Mouse (Mus musculus): ENCODE measurements at regions not wholly inside any gene's neighbourhood (a gene's known extent, or its start where the extent isn't known, plus 50 kb on each side); places are given as distances from the start of the nearest gene placed in this dataset.

DNA sequence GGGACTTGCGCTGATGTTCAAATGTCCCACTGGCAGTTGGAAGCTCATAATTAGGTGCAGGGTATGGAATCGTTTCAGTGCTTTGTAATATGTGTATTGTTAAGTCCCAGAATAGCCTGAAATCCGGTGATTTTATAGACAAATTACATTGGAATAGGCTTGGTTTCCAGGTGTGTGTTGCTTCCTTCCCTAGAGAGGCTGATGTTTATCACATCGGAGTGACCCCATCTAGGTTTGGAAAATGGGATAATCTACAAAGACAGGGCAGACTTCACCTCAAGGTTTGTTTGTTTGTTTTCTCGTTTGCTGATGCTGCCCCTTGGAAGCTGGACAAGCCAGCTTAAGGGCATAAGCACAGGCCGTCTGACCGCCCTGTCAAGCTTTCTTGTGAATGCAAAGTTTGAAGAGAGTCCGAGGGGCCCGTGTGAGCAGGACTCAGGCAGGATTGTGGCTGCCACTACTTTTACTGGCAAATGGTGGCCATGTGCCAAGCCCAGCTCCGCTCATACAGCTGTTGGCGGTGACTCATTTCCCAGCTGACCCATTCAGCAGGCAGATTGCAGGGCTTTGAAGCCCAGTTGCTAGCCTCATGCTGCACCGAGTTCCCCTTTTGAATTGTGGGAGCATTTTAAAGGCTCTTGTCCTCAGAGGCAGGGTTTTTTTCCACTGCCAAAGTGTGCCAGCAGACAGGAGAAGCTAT, 200.6 kb upstream of the Tgfbr2 start:
- no peak overlapping the region for H3K27ac ChIP-seq

DNA sequence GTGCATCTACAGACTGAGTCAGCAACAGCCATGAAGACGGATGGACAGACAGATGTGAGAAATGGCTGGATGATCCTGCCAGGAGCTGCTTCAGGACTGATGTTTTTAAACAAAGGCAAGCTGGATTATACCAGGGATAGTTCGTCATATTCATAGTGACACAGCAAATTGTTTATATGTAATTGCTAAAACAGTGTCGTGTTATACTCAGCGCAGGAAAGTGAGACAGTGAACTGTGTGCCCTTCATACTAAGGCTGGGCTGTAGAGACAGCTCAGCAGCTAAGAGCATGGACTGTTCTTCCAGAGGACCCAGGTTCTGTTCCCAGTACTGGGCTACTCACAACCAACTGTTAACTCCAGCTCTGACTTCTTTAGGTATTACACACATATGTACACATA, 199.2 kb upstream of the Tgfbr2 start:
- no peak for TF ChIP-seq CTCF (IDR thresholded peaks at IDR 0.05; ENCODE audit: low read depth)
- ATAC-seq (replicated peaks; ENCODE audit: low FRiP score, low read depth) (no peak), DNase-seq (ENCODE audit: low spot score) (no peak)
- 84% methylated on average over 4 of the region's 4 CpGs for WGBS
- Histone ChIP-seq H3K4me1 (replicated peaks; ENCODE audit: insufficient read depth, low read length) (no peaks in the 10 kb centered on the region), H3K27ac (no peak overlapping the region), H3K9me3 (replicated peaks; ENCODE audit: low read length) (no peaks in the 10 kb centered on the region), H3K4me2 (ENCODE audit: low read length) (no peak overlapping the region), H3K9ac (ENCODE audit: low read depth, low read length) (no peak overlapping the region), H3K27me3 (ENCODE audit: insufficient read depth, low read length) (no peaks in the 10 kb centered on the region), H3K4me3 (replicated peaks; ENCODE audit: low read depth, low read length) (no peak overlapping the region), H3K36me3 (ENCODE audit: insufficient read depth, low read length) (no peaks in the 10 kb centered on the region)

More for the DNA sequence above, 200.6 kb upstream of the Tgfbr2 start:
- H3K4me3 ChIP-seq (replicated peaks; ENCODE audit: low read depth, low read length), result no peak overlapping the region
- H3K9me3 ChIP-seq (replicated peaks; ENCODE audit: low read length), result no peaks in the 10 kb centered on the region
- 59% methylated on average over 12 of the region's 12 CpGs for WGBS
- H3K4me2 ChIP-seq (ENCODE audit: low read length), result no peak overlapping the region
- H3K27me3 ChIP-seq (ENCODE audit: insufficient read depth, low read length), result no peaks in the 10 kb centered on the region
- no peaks in the 10 kb centered on the region for H3K4me1 ChIP-seq (replicated peaks; ENCODE audit: insufficient read depth, low read length)
- DNase-seq (ENCODE audit: low spot score) (peak; percentile 59), ATAC-seq (replicated peaks; ENCODE audit: low FRiP score, low read depth) (no peak)
- no peak for TF ChIP-seq CTCF (IDR thresholded peaks at IDR 0.05; ENCODE audit: low read depth)
- no peaks in the 10 kb centered on the region for H3K36me3 ChIP-seq (ENCODE audit: insufficient read depth, low read length)
- H3K9ac ChIP-seq (ENCODE audit: low read depth, low read length), result no peak overlapping the region

DNA sequence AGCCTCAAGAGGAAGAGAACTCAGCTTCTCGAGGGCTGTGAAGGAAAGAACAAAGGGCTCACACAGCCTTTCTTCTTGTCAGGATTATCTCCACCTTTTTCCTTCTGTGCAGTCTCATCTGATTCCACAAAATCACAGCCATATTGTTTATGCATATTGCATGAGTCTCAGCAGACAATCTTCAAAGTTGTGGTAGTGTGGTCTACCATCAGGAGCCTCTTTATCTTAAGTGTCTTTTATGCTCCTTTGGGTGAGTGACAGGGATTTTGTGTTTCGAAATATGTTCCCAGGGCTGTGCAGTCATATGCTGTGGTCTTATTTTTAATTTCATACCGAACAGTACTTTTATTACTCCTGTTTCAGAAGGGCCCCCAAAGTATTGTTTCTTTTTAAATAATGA, 198.2 kb upstream of the Tgfbr2 start:
- Histone ChIP-seq H3K9ac (ENCODE audit: low read depth, low read length) (no peak overlapping the region), H3K9me3 (replicated peaks; ENCODE audit: low read length) (no peaks in the 10 kb centered on the region), H3K36me3 (ENCODE audit: insufficient read depth, low read length) (no peaks in the 10 kb centered on the region), H3K27ac (no peak overlapping the region), H3K4me3 (replicated peaks; ENCODE audit: low read depth, low read length) (no peak overlapping the region), H3K27me3 (ENCODE audit: insufficient read depth, low read length) (no peaks in the 10 kb centered on the region), H3K4me1 (replicated peaks; ENCODE audit: insufficient read depth, low read length) (no peaks in the 10 kb centered on the region), H3K4me2 (ENCODE audit: low read length) (no peak overlapping the region)
- WGBS, result 68% methylated on average over 3 of the region's 3 CpGs
- ATAC-seq (replicated peaks; ENCODE audit: low FRiP score, low read depth) (no peak), DNase-seq (ENCODE audit: low spot score) (no peak)
- TF ChIP-seq CTCF (IDR thresholded peaks at IDR 0.05; ENCODE audit: low read depth), result no peak

DNA sequence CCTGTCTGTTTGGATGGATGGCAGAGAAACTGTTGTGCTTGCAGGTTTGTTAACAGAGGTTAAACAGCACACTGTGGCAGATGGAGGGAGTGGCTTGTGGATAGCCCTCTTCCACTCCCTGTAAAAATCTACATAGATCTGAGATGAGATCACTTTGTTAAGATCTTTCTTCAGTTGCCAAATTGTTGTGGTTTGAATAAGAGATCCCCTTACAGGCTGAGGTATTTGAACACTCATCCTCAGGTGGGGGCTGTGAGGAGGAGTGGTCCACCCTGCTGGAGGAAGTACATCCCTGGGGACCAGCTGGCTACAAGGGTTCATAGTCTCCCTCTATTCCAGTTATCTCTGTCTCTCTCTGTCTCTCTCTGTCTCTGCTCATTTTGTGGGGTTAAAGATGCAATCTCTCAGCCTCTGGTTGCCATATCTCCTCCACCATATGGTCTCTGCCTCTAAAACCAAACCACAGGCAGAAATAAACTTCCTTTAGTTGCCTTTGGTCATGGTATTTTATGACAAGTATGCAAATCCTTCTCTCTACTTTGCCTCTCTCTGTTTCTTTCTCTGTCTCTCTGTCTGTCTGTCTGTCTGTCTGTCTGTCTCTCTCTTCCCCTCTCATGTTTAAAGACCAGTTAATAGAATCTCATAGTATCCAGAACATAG, 194.0 kb upstream of the Tgfbr2 start:
- no peaks in the 10 kb centered on the region for H3K9me3 ChIP-seq (replicated peaks; ENCODE audit: low read length)
- no peak overlapping the region for H3K27ac ChIP-seq
- no peaks in the 10 kb centered on the region for H3K27me3 ChIP-seq (ENCODE audit: insufficient read depth, low read length)
- H3K4me2 ChIP-seq (ENCODE audit: low read length), result no peak overlapping the region
- DNase-seq (ENCODE audit: low spot score) (peak; percentile 22), ATAC-seq (replicated peaks; ENCODE audit: low FRiP score, low read depth) (no peak)
- no peak for TF ChIP-seq CTCF (IDR thresholded peaks at IDR 0.05; ENCODE audit: low read depth)
- no peak overlapping the region for H3K9ac ChIP-seq (ENCODE audit: low read depth, low read length)
- H3K4me1 ChIP-seq (replicated peaks; ENCODE audit: insufficient read depth, low read length), result no peaks in the 10 kb centered on the region
- no peaks in the 10 kb centered on the region for H3K36me3 ChIP-seq (ENCODE audit: insufficient read depth, low read length)
- no peak overlapping the region for H3K4me3 ChIP-seq (replicated peaks; ENCODE audit: low read depth, low read length)

DNA sequence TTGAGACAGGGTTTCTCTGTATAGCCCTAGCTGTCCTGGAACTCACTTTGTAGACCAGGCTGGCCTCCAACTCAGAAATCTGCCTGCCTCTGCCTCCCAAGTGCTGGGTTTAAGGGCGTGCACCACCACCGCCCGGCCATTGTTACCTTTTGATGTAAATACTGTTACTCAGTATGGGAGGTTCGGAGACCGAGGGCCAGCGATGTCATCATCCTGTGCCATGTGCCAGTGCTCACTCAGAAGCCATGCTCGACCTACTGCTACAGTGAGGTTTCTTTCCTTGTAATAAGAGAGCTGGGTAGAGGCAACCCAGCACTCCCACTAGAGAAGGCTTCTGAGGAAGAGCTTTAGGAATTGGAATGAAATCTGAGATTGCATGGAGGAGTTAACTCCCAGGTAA, 191.6 kb upstream of the Tgfbr2 start:
- whole genome bisulfite sequencing, result 85% methylated on average over 7 of the region's 7 CpGs

DNA sequence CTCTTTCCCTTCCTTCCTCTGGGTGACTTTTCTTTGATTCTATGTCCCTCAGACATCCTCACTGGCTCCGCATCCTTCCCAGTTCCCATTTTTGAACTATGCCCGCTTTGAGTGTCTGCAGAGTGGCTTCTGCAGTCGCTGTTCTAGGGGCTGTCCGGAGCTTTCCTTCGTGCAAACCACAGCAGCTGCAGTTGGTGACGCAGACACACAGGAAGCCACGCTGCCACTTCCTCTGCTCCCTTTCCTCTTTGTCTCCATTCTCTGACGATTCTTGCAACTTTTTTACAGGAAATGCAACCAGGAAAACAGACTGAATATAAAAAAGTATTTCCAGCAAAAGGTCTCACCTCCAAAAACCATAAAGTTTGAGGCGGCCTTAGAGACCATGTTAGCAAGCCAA, 191.0 kb upstream of the Tgfbr2 start:
- no peak overlapping the region for H3K27ac ChIP-seq
- H3K4me2 ChIP-seq (ENCODE audit: low read length), result no peak overlapping the region
- 68% methylated on average over 9 of the region's 9 CpGs for WGBS

More for the DNA sequence above, 191.6 kb upstream of the Tgfbr2 start:
- DNase-seq (ENCODE audit: low spot score) (peak; percentile 38), ATAC-seq (replicated peaks; ENCODE audit: low FRiP score, low read depth) (no peak)
- Histone ChIP-seq H3K27ac (no peak overlapping the region), H3K9me3 (replicated peaks; ENCODE audit: low read length) (no peaks in the 10 kb centered on the region), H3K36me3 (ENCODE audit: insufficient read depth, low read length) (no peaks in the 10 kb centered on the region), H3K4me2 (ENCODE audit: low read length) (no peak overlapping the region), H3K27me3 (ENCODE audit: insufficient read depth, low read length) (no peaks in the 10 kb centered on the region), H3K9ac (ENCODE audit: low read depth, low read length) (no peak overlapping the region), H3K4me1 (replicated peaks; ENCODE audit: insufficient read depth, low read length) (no peaks in the 10 kb centered on the region), H3K4me3 (replicated peaks; ENCODE audit: low read depth, low read length) (no peak overlapping the region)
- TF ChIP-seq CTCF (IDR thresholded peaks at IDR 0.05; ENCODE audit: low read depth), result no peak

More for the DNA sequence above, 191.0 kb upstream of the Tgfbr2 start:
- no peak overlapping the region for H3K4me3 ChIP-seq (replicated peaks; ENCODE audit: low read depth, low read length)
- ATAC-seq (replicated peaks; ENCODE audit: low FRiP score, low read depth) (no peak), DNase-seq (ENCODE audit: low spot score) (peak; percentile 39)
- no peak for TF ChIP-seq CTCF (IDR thresholded peaks at IDR 0.05; ENCODE audit: low read depth)
- no peaks in the 10 kb centered on the region for H3K4me1 ChIP-seq (replicated peaks; ENCODE audit: insufficient read depth, low read length)
- H3K27me3 ChIP-seq (ENCODE audit: insufficient read depth, low read length), result no peaks in the 10 kb centered on the region
- H3K36me3 ChIP-seq (ENCODE audit: insufficient read depth, low read length), result no peaks in the 10 kb centered on the region
- H3K9me3 ChIP-seq (replicated peaks; ENCODE audit: low read length), result no peaks in the 10 kb centered on the region
- H3K9ac ChIP-seq (ENCODE audit: low read depth, low read length), result no peak overlapping the region
